Mouse (Mus musculus) hindbrain, embryonic 11.5 days (tissue): ENCODE data around the gene Hspg2. TPM values are rescaled to one million over a fixed set of nuclear protein-coding genes. Genes with fewer than 3 reads are reported as not detected.

Experiments used
- ATAC-seq: fragments of 200-750 bp; cut with Nextera tagmentation; 2 replicates; pipeline ENCODE4 v1.8.0; 2017; ENCODE audit warnings: mild to moderate bottlenecking, moderate TSS enrichment, moderate library complexity; ENCODE audit not compliant: low FRiP score
- DNase-seq: peaks from one replicate; pipeline ENCODE4 v3.0.0-alpha.2; 2015; ENCODE audit warnings: low spot score
- H3K27ac ChIP-seq: fragments of 300-500 bp; sonication (generic); 2 replicates; pipeline ENCODE4 v1.5.1; 2014; ENCODE audit warnings: mild to moderate bottlenecking, low read depth, low read length
- H3K27me3 ChIP-seq: fragments of 300-500 bp; sonication (generic); 2 replicates; pipeline ENCODE4 v1.6.1; 2014; ENCODE audit warnings: mild to moderate bottlenecking, low read length, moderate library complexity, mixed read lengths; ENCODE audit not compliant: control insufficient read depth, insufficient read depth
- H3K36me3 ChIP-seq: fragments of 300-500 bp; sonication (generic); 2 replicates; pipeline ENCODE4 v1.6.1; 2014; ENCODE audit warnings: mild to moderate bottlenecking, low read length, moderate library complexity, mixed read lengths; ENCODE audit not compliant: control insufficient read depth, insufficient read depth
- H3K4me1 ChIP-seq: fragments of 300-500 bp; sonication (generic); replicated peaks from 2 replicates; pipeline ENCODE4 v1.6.1; 2014; ENCODE audit warnings: low read length, mixed read lengths; ENCODE audit not compliant: control insufficient read depth, insufficient read depth
- H3K4me2 ChIP-seq: fragments of 300-500 bp; sonication (generic); replicated peaks from 2 replicates; pipeline ENCODE4 v1.6.1; 2014; ENCODE audit warnings: mild to moderate bottlenecking, low read depth, low read length
- H3K4me3 ChIP-seq: fragments of 300-500 bp; sonication (generic); 2 replicates; pipeline ENCODE4 v1.5.1; 2014; ENCODE audit warnings: low read depth, low read length
- H3K9ac ChIP-seq: fragments of 300-500 bp; sonication (generic); 2 replicates; pipeline ENCODE4 v1.6.1; 2014; ENCODE audit warnings: low read depth, low read length
- H3K9me3 ChIP-seq: fragments of 300-500 bp; sonication (generic); 2 replicates; pipeline ENCODE4 v1.6.1; 2016; ENCODE audit warnings: low read length; ENCODE audit not compliant: control insufficient read depth
- WGBS: fragments of 180-500 bp; shearing (Covaris S2); extraction: QIAGEN DNeasy Blood & Tissue Kit; methylation state at CpG from one replicate; pipeline ENCODE4 v1.1.7; 2014; 5-methylcytosine and 5-hydroxymethylcytosine counted together
- polyA plus RNA-seq: library from polyadenylated mRNA; unstranded; fragments of >200 nt; fragmentation: Nextera tagmentation; extraction: Ambion mirVana; gene quantifications from 2 replicates; pipeline ENCODE4 v1.2.1, GENCODE M21; 2014

The Hspg2 gene
- polyA plus RNA-seq, 1 experiment from 2014 or later = 18.1 TPM

GRCm38 (mm10) chr4:137492563-137492962, 24.0 kb downstream of the Hspg2 start:
- ATAC-seq (no peak), DNase-seq (no peak)
- H3K27me3 ChIP-seq = no peaks in the 10 kb centered on the region
- no peaks in the 10 kb centered on the region for H3K36me3 ChIP-seq
- H3K4me1 ChIP-seq = peaks cover 13% of the 10 kb centered on the region
- H3K27ac ChIP-seq = no peak overlapping the region
- no peak overlapping the region for H3K9ac ChIP-seq
- no peak overlapping the region for H3K4me2 ChIP-seq
- H3K4me3 ChIP-seq = no peak overlapping the region
- 83% methylated on average over 11 of the region's 11 CpGs for WGBS
- H3K9me3 ChIP-seq = no peaks in the 10 kb centered on the region

DNA sequence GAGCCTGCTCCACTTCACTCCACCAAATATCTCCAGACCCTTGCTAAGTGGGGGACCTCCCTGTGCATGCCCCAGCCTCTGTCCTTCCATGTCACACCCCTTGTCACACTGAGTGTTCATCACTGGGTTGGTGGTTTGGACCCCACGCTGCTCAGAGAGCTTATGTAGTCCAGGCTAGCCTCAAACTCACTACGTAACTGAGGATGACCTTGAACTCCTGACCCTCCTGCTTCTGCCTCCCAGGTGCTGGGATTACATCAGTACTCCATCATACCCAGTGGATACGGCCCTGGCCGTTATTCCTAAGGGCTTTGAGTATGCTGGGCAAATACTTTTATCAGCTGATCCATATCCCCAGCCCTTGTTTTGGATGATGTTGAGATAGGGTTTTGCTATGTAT, 24.6 kb downstream of the Hspg2 start:
- H3K9me3 ChIP-seq = no peaks in the 10 kb centered on the region
- H3K36me3 ChIP-seq = no peaks in the 10 kb centered on the region
- no peak for ATAC-seq
- H3K4me2 ChIP-seq = no peak overlapping the region
- 94% methylated on average over 4 of the region's 4 CpGs for WGBS
- no peak overlapping the region for H3K9ac ChIP-seq
- no peaks in the 10 kb centered on the region for H3K27me3 ChIP-seq
- H3K4me3 ChIP-seq = no peak overlapping the region
- no peak overlapping the region for H3K27ac ChIP-seq
- peaks cover 11% of the 10 kb centered on the region for H3K4me1 ChIP-seq
- no peak for DNase-seq

GRCm38 (mm10) chr4:137494751-137495500, 26.4 kb downstream of the Hspg2 start:
- 10% methylated on average over 19 of the region's 19 CpGs for WGBS
- Histone ChIP-seq H3K9me3 (no peaks in the 10 kb centered on the region), H3K27ac (peak overlapping the region; percentile 37; the same call in 1 of the 2 replicates), H3K4me1 (peaks cover 9% of the 10 kb centered on the region), H3K27me3 (no peaks in the 10 kb centered on the region), H3K9ac (no peak overlapping the region), H3K36me3 (no peaks in the 10 kb centered on the region), H3K4me2 (no peak overlapping the region), H3K4me3 (no peak overlapping the region)
- DNase-seq = peak; percentile 40
- peak; percentile 25; the same call in 1 of the 2 replicates for ATAC-seq

- no peaks in the 10 kb centered on the region for H3K27me3 ChIP-seq
- no peak overlapping the region for H3K4me3 ChIP-seq
- WGBS = 56% methylated on average over 6 of the region's 6 CpGs
- H3K4me1 ChIP-seq = peaks cover 9% of the 10 kb centered on the region
- DNase-seq = no peak
- no peak for ATAC-seq
- no peaks in the 10 kb centered on the region for H3K36me3 ChIP-seq
- H3K27ac ChIP-seq = 0 out of 2 replicates have a peak overlapping the region, but pooled peaks have one; percentile 11
- no peak overlapping the region for H3K4me2 ChIP-seq
- no peaks in the 10 kb centered on the region for H3K9me3 ChIP-seq
- no peak overlapping the region for H3K9ac ChIP-seq
These were observed 27.0 kb downstream of the Hspg2 start for GRCm38 (mm10) chr4:137495501-137496100.

- Histone ChIP-seq H3K36me3 (no peaks in the 10 kb centered on the region), H3K27ac (peak overlapping the region; percentile 17; the same call in 1 of the 2 replicates), H3K9me3 (no peaks in the 10 kb centered on the region), H3K9ac (no peak overlapping the region), H3K27me3 (no peaks in the 10 kb centered on the region), H3K4me2 (no peak overlapping the region), H3K4me3 (no peak overlapping the region), H3K4me1 (peaks cover 9% of the 10 kb centered on the region)
- DNase-seq (no peak), ATAC-seq (no peak)
- WGBS = 84% methylated on average over 5 of the region's 5 CpGs
These were observed 28.8 kb downstream of the Hspg2 start for GRCm38 (mm10) chr4:137497367-137497766.

DNA sequence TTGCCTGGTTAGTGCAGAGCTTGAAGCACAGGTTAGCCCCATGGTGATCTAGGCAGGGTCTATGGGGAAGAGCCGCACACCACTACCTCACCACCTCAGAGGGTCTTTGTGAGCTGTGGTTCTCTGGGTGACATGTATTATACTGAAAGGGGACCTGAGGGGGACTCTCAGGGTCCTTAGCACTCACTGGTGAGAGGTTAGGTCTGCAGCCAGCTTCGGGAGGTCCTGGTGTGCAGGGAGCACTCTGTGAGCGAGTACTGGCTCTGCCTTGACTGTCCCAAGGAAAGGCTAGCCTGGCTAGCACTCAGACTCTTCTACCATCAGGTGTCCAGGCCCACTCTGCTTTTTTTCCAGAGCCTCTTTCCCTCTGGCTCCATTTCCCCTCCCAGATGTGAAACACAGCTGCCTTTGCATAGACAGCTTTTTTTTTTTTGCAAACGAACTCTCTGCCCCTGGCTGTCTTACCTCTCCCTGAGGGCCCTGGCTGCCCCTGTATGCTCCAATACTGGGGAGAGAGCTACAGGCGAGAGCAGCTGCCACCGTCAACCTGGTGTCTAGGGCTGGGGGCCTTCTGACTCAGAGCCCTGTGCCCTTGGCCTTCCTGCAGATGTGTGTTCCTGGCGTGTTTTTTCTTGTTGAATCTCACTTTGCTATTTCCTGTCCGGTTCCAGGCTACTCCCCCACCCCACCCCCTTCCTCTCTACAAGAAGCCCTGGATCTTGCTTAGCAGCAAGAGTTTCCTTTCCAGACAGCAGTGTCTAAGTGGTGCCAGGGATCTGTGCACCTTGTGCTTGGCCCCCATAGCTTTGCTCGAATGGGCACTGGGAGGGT, 29.5 kb downstream of the Hspg2 start:
- DNase-seq = no peak
- 0 out of 2 replicates have a peak overlapping the region, but pooled peaks have one; percentile 21 for H3K27ac ChIP-seq
- WGBS = 65% methylated on average over 9 of the region's 9 CpGs

GRCm38 (mm10) chr4:137498882-137499583, 30.5 kb downstream of the Hspg2 start:
- peaks cover 9% of the 10 kb centered on the region for H3K4me1 ChIP-seq
- no peaks in the 10 kb centered on the region for H3K9me3 ChIP-seq
- no peaks in the 10 kb centered on the region for H3K36me3 ChIP-seq
- no peak overlapping the region for H3K27ac ChIP-seq
- H3K4me3 ChIP-seq = no peak overlapping the region
- DNase-seq = no peak
- no peak overlapping the region for H3K9ac ChIP-seq
- WGBS = 84% methylated on average over 9 of the region's 9 CpGs
- H3K4me2 ChIP-seq = no peak overlapping the region
- no peaks in the 10 kb centered on the region for H3K27me3 ChIP-seq
- no peak for ATAC-seq

More for the DNA sequence above, 29.5 kb downstream of the Hspg2 start:
- H3K27me3 ChIP-seq = no peaks in the 10 kb centered on the region
- no peaks in the 10 kb centered on the region for H3K9me3 ChIP-seq
- H3K36me3 ChIP-seq = no peaks in the 10 kb centered on the region
- H3K9ac ChIP-seq = no peak overlapping the region
- no peak overlapping the region for H3K4me3 ChIP-seq
- H3K4me1 ChIP-seq = peaks cover 9% of the 10 kb centered on the region
- no peak overlapping the region for H3K4me2 ChIP-seq
- no peak for ATAC-seq

- Histone ChIP-seq H3K27ac (no peak overlapping the region), H3K4me1 (peaks cover 2% of the 10 kb centered on the region), H3K36me3 (no peaks in the 10 kb centered on the region), H3K4me3 (no peak overlapping the region), H3K4me2 (no peak overlapping the region), H3K9ac (no peak overlapping the region), H3K9me3 (no peaks in the 10 kb centered on the region), H3K27me3 (no peaks in the 10 kb centered on the region)
- WGBS = 85% methylated on average over 12 of the region's 12 CpGs
- DNase-seq = no peak
- no peak for ATAC-seq
These were observed 31.6 kb downstream of the Hspg2 start for GRCm38 (mm10) chr4:137500149-137500548.
